Mouse (Mus musculus) spleen, adult 2 months (tissue): ENCODE data around the gene Zfhx2.

ENCODE experiments used
- CTCF ChIP-seq: fragments of 200-500 bp; IDR thresholded peaks from 2 replicates; pipeline ENCODE4 v1.5.1; 2011; ENCODE audit warnings: mild to moderate bottlenecking, inconsistent platforms; ENCODE audit not compliant: insufficient read depth, insufficient read length, insufficient replicate concordance; ENCODE audit errors: extremely low read depth
- POLR2A ChIP-seq: fragments of 200-500 bp; IDR thresholded peaks from 2 replicates; pipeline ENCODE4 v1.6.1; 2011; ENCODE audit warnings: low read depth, low read length, inconsistent platforms

DNA sequence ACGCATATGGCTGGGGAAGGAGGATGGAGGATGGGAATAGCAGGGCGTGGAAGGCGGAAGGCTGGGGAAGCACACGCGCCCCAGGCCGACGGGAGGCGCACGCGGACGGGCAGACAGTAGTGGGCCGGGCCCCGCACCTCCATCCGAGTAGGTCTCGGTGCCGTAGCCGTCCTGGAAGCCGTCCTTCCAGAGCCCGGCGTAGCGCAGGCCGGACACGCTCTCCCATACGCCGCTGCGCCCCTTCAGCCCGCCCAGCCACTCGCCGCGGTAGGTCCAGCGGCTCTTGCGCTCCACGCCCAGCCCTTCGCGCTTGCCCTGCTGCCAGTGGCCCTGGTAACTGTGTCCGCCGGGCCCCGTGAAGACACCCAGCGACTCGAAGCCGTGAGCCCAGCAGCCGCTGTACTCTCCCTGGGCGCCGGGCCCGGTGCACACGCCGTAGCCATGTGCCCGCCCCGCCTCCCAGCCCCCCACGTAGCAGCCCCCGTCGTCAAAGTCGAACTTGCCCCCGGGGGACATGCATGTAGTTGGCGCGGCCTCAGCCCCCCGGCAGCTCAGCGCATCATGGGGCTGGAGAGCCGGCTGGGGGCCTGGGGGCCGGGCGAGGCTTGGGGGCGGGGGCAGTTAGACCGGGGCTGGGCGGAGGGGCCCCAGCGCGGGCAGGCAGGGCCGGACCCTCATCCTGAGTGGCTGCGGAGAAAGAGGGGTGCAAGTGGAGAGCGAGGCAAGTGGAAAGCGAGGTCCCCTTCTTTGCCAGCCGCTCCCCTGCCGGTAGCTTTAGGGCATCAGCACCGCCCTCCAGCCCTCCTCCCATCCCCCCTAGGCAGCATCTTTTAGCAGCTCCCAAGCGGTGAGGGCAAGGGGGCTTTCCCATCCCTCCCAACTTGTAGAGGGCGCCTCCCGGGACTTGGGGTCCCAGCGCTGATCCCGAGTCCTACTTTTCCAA lies 22.9 kb upstream of the Zfhx2 start:
- TF ChIP-seq POLR2A (no peak), CTCF (no peak)
